Mouse (Mus musculus) bone marrow, adult 2 months (tissue): Measurements from ENCODE around the gene Exoc4.

Source experiments
- CTCF ChIP-seq: fragments of 200-500 bp; IDR thresholded peaks from 2 replicates; pipeline ENCODE4 v1.5.1; 2011; ENCODE audit warnings: low read length, control low read depth; ENCODE audit not compliant: control insufficient read depth, insufficient read depth
- POLR2A ChIP-seq: fragments of 200-500 bp; IDR thresholded peaks from 2 replicates; pipeline ENCODE4 v1.6.1; 2011; ENCODE audit warnings: low read depth, mild to moderate bottlenecking, control low read depth, low read length, borderline replicate concordance; ENCODE audit not compliant: control insufficient read depth

GRCm38 (mm10) chr6:33905099-33905498, 656.2 kb downstream of the Exoc4 start:
- TF ChIP-seq CTCF (no peak), POLR2A (no peak)
